Mouse (Mus musculus) kidney, adult 2 months (tissue): Measurements from ENCODE around the gene Pkp4.

Source experiments
- CTCF ChIP-seq: fragments of 200-500 bp; conservative IDR thresholded peaks from 2 replicates; pipeline ENCODE4 v1.5.1; 2011; ENCODE audit warnings: low read depth, mild to moderate bottlenecking, control low read depth, low read length, moderate library complexity, mixed read lengths; ENCODE audit not compliant: insufficient read depth, insufficient read length
- POLR2A ChIP-seq: fragments of 200-500 bp; IDR thresholded peaks from one replicate; pipeline ENCODE4 v1.6.1; 2011; ENCODE audit warnings: low read depth, low read length, control low read depth

GRCm38 (mm10) chr2:59302430-59302829, 141.8 kb downstream of the Pkp4 start:
- TF ChIP-seq POLR2A (no peak), CTCF (no peak)
